In the genomic region with DNA sequence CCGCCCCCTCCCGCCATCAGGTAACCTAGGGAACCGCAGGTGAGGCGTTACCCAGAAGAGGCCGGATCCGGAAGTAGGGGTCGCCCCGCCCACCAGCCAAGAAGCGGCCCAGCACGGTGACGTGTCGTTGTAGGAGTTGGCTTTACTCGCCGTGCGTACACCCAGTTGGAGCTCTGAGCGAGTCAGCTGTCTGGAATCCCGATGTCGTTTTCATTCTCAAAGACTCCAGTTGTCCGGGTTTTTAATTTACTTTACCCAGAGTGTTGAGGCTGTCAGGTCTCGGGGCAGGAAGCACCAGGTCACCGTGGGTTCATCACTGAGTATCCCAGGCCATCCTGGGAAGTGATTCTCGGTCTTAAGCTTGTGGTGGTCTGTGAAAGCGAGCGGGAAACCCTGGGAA, we compare ENCODE assay signal across 8 mouse cellular contexts. TPM values are rescaled to one million over a fixed set of nuclear protein-coding genes. Genes with fewer than 3 reads are reported as not detected.
DNase-seq lines count a peak whose midpoint lies in the region; ATAC-seq lines count a peak whose summit lies in the region.

No protein-coding gene starts in this region.

- H3K9ac ChIP-seq in forebrain, embryonic 14.5 days (ENCODE audit: low read length), result peak overlapping the region; percentile 43
- H3K9ac ChIP-seq in neural tube, embryonic 15.5 days (replicated peaks), result peak overlapping the region; percentile 60

- ATAC-seq in forebrain, embryonic 14.5 days, result peak; percentile 93
- ATAC-seq in neural tube, embryonic 15.5 days (ENCODE audit: low FRiP score), result peak; percentile 94

- H3K4me2 ChIP-seq in forebrain, embryonic 14.5 days (ENCODE audit: low read length), result peak overlapping the region; percentile 56
- peak overlapping the region; percentile 79 for H3K4me2 ChIP-seq in neural tube, embryonic 15.5 days

- peak; percentile 97 for DNase-seq in ES-CJ7 (ENCODE audit: low read depth, low spot score)
- peak; percentile 92 for DNase-seq in cerebellum, adult 11 months
- DNase-seq in forebrain, embryonic 14.5 days (ENCODE audit: low spot score), result peak; percentile 97
- DNase-seq in heart, postnatal 14 days, result peak; percentile 92 to 95
- peak; percentile 93 for DNase-seq in layer of hippocampus, adult 11-12 months (ENCODE audit: low spot score)
- DNase-seq in lung, adult 18-20 months, result peak; percentile 96 to 97
- DNase-seq in testis, postnatal 14 days (ENCODE audit: low spot score), result peak; percentile 96

- H3K27me3 ChIP-seq in forebrain, embryonic 14.5 days (replicated peaks; ENCODE audit: control insufficient read depth, insufficient read depth, low read length), result no peaks in the 10 kb centered on the region
- H3K27me3 ChIP-seq in neural tube, embryonic 15.5 days (replicated peaks), result no peaks in the 10 kb centered on the region

- under 1% methylated on average over 24 of the region's 24 CpGs for WGBS in forebrain, embryonic 14.5 days
- 1% methylated on average over 24 of the region's 24 CpGs for WGBS in neural tube, embryonic 15.5 days

- no peaks in the 10 kb centered on the region for H3K9me3 ChIP-seq in forebrain, embryonic 14.5 days (replicated peaks; ENCODE audit: control insufficient read depth, low read length)
- no peaks in the 10 kb centered on the region for H3K9me3 ChIP-seq in neural tube, embryonic 15.5 days (replicated peaks)

- intact Hi-C loops in heart, postnatal 14 days (cut with DNase I), result loop anchor here (5.0 kb wide), 1 partner anchor 33 kb away; no protein-coding TSS in a partner anchor

- H3K4me1 ChIP-seq in forebrain, embryonic 14.5 days (ENCODE audit: control insufficient read depth, insufficient read depth, low read length), result peaks cover 21% of the 10 kb centered on the region
- peaks cover 38% of the 10 kb centered on the region for H3K4me1 ChIP-seq in neural tube, embryonic 15.5 days

- H3K27ac ChIP-seq in forebrain, embryonic 14.5 days (ENCODE audit: low read depth, low read length), result peak overlapping the region; percentile 81
- H3K27ac ChIP-seq in neural tube, embryonic 15.5 days (replicated peaks), result peak overlapping the region; percentile 87

- no peaks in the 10 kb centered on the region for H3K36me3 ChIP-seq in forebrain, embryonic 14.5 days (ENCODE audit: control insufficient read depth, insufficient read depth, low read length)
- no peaks in the 10 kb centered on the region for H3K36me3 ChIP-seq in neural tube, embryonic 15.5 days

- H3K4me3 ChIP-seq in forebrain, embryonic 14.5 days (ENCODE audit: low read depth, low read length), result peak overlapping the region; percentile 32
- H3K4me3 ChIP-seq in neural tube, embryonic 15.5 days (replicated peaks), result peak overlapping the region; percentile 48

RNA-seq across cellular contexts. Expression of a gene that starts 2.0 kb away (rescaled TPM):
- 110 and 122 TPM in 2 replicates for polyA plus RNA-seq in forebrain, embryonic 14.5 days (2014; fragmentation: Nextera tagmentation; extraction: Ambion mirVana)
- total RNA-seq in heart, postnatal 14 days (2021), result 100 to 1,000 TPM; 111 to 112 TPM
- 110 and 128 TPM in 2 replicates for polyA plus RNA-seq in neural tube, embryonic 15.5 days (2015; fragmentation: Nextera tagmentation; extraction: Ambion mirVana)

Comparison
In these comparisons a context has a peak if more than half of its experiments do, and no peak if none do; other contexts are left out.
1. Peak in every context shown above with its lines: DNase-seq, ATAC-seq, H3K4me3 ChIP-seq and H3K27ac ChIP-seq.